Mouse (Mus musculus): ENCODE data around the gene Cd300c. TPM values are rescaled to one million over a fixed set of nuclear protein-coding genes. Genes with fewer than 3 reads are reported as not detected.

The Cd300c gene
- total RNA-seq, 1 experiment from 2014 or later = not detected

Other genes starting within 250 kb of the Cd300c start
- gene Dnaic2, start 241.7 kb downstream of the Cd300c start, total RNA-seq (2017) = not detected in 2 replicates
- gene Kif19a, start 203.8 kb downstream of the Cd300c start, total RNA-seq (2017) = not detected in 2 replicates
- not detected in 2 replicates for gene Btbd17, start 173.2 kb downstream of the Cd300c start, total RNA-seq (2017)
- gene Gpr142, start 170.2 kb downstream of the Cd300c start, total RNA-seq (2017) = not detected in 2 replicates
- not detected in 2 replicates for gene Gprc5c, start 118.0 kb downstream of the Cd300c start, total RNA-seq (2017)
- 11.4 and 24.8 TPM in 2 replicates for gene Cd300a, start 79.1 kb downstream of the Cd300c start, total RNA-seq (2017)
- gene Cd300lb, start 34.8 kb downstream of the Cd300c start, total RNA-seq (2017) = 8.5 and 9.5 TPM in 2 replicates
- 0.55 TPM in 1 of 2 replicates, not detected in the other for gene Cd300ld, start 20.8 kb upstream of the Cd300c start, total RNA-seq (2017)
- 1.8 TPM in 1 of 2 replicates, not detected in the other for gene Cd300c2, start 32.7 kb upstream of the Cd300c start, total RNA-seq (2017)
- not detected in 2 replicates for gene Cd300ld2, start 47.0 kb upstream of the Cd300c start, total RNA-seq (2017)
- gene Cd300ld4, start 57.9 kb upstream of the Cd300c start, total RNA-seq (2017) = not detected in 2 replicates
- not detected in 2 replicates for gene Cd300ld5, start 68.6 kb upstream of the Cd300c start, total RNA-seq (2017)
- gene Cd300ld3, start 79.3 kb upstream of the Cd300c start, total RNA-seq (2017) = not detected in 2 replicates
- not detected in 2 replicates for gene Cd300e, start 93.0 kb upstream of the Cd300c start, total RNA-seq (2017)
- gene Rab37, start 122.3 kb upstream of the Cd300c start, total RNA-seq (2017) = 50.6 and 61.5 TPM in 2 replicates
- not detected in 2 replicates for gene Cd300lf, start 164.8 kb upstream of the Cd300c start, total RNA-seq (2017)
- 45.5 and 53.4 TPM in 2 replicates for gene Slc9a3r1, start 194.2 kb upstream of the Cd300c start, total RNA-seq (2017)
- gene Tmem104, start 218.3 kb upstream of the Cd300c start, total RNA-seq (2017) = 2.2 and 3.7 TPM in 2 replicates
- 17.2 and 19.7 TPM in 2 replicates for gene Nat9, start 218.7 kb upstream of the Cd300c start, total RNA-seq (2017)

Measured in common myeloid progenitor, adult 5-6 weeks (primary cell).